Mouse (Mus musculus): ENCODE results near the gene Pycr2.
A peak's percentile ranks its signal among the peaks of the same experiment; 100 is the strongest.
"Not testable (repeated sequence)": the region's sequence is repeated elsewhere in the genome, so short reads cannot be mapped to it uniquely, and the experiment has no call there.

The Pycr2 gene

GRCm38 (mm10) chr1:180905876-180906275 is 1.8 kb downstream of the Pycr2 start:
- no peak for DNase-seq

- no peak for DNase-seq
Measured at GRCm38 (mm10) chr1:180906461-180907147, 2.5 kb downstream of the Pycr2 start.

- no peak for DNase-seq
Measured at GRCm38 (mm10) chr1:180911138-180911537, 7.0 kb downstream of the Pycr2 start.

GRCm38 (mm10) chr1:180911653-180912287 is 7.7 kb downstream of the Pycr2 start:
- DNase-seq = no peak

GRCm38 (mm10) chr1:180912792-180913191 is 8.7 kb downstream of the Pycr2 start:
- no peak for DNase-seq

DNA sequence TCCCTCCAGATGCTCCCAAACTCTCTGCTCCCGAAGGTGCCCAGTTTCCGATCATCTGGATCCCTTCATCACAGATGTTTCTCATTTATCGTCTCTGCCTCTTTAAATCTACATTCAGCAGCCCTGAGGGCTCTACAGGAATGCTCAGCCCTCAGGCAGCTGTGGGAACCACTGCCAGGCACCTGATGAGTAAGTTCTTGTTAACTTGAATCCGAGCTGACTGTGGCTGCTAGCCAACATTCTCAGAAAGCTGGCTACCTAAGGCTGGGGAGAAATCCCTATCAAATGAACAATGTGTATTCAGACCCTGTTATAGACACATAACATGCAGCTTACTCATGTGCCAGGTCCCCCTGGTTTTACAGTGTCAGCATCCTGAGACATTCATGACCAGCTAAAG is 9.7 kb downstream of the Pycr2 start:
- no peak for DNase-seq

GRCm38 (mm10) chr1:180916425-180916824 is 12.3 kb downstream of the Pycr2 start:
- no peak for DNase-seq

GRCm38 (mm10) chr1:180917053-180917452 is 13.0 kb downstream of the Pycr2 start:
- no peak for DNase-seq

- DNase-seq = no peak
Measured at GRCm38 (mm10) chr1:180919686-180920085, 15.6 kb downstream of the Pycr2 start.

- no peak for DNase-seq
Measured at GRCm38 (mm10) chr1:180922273-180923048, 18.4 kb downstream of the Pycr2 start.

- DNase-seq = no peak
Measured at GRCm38 (mm10) chr1:180924737-180925136, 20.6 kb downstream of the Pycr2 start.

GRCm38 (mm10) chr1:180926286-180926685 is 22.2 kb downstream of the Pycr2 start:
- DNase-seq = no peak

DNA sequence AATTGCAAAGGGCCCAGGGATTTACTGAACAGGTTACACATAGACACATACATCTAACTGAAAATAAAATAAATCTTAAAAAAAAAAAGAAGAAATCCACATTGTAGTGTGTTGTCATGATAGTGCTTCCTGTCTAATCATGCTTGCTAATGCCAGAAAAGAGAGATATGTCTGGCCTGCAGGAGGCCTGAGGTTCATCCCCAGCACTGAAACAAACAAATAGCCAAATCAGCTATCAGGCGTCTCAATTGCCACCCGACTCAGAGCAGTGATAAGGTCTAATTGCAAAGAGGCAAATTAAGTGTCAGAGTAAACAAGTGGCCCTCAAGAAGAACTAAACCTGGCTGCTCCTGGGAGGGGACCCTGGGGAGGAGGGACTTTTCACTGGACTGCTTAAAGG is 25.5 kb downstream of the Pycr2 start:
- no peak for DNase-seq

GRCm38 (mm10) chr1:180931106-180931505 is 27.0 kb downstream of the Pycr2 start:
- DNase-seq = no peak

GRCm38 (mm10) chr1:180933659-180934058 is 29.6 kb downstream of the Pycr2 start:
- DNase-seq = no peak

GRCm38 (mm10) chr1:180934467-180935419 is 30.6 kb downstream of the Pycr2 start, which contains the start of gene Lefty1:
Gene Lefty1, plus strand, starts transcription at chr1:180935022.
- DNase-seq = no peak

DNA sequence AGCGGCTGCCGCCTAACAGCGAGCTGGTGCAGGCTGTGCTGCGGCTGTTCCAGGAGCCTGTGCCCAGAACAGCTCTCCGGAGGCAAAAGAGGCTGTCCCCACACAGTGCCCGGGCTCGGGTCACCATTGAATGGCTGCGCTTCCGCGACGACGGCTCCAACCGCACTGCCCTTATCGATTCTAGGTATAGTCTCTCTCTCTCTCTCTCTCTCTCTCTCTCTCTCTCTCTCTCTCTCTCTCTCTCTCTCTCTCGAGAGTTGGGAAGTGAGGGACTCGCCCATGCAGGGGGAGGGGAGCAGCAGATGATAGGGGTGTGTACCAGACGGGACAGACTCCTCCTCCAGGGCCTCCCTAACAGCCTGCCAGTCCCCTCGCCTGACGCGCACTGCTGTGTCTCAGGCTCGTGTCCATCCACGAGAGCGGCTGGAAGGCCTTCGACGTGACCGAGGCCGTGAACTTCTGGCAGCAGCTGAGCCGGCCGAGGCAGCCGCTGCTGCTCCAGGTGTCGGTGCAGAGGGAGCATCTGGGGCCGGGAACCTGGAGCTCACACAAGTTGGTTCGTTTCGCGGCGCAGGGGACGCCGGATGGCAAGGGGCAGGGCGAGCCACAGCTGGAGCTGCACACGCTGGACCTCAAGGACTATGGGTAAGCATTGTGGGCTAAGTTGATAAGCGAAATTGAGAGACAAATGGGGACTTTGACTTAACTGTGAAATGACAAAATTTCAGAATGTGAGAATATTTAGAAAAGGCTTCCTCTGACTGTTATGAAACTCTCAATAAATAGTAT is 32.7 kb downstream of the Pycr2 start:
- DNase-seq = peak; percentile 44

DNA sequence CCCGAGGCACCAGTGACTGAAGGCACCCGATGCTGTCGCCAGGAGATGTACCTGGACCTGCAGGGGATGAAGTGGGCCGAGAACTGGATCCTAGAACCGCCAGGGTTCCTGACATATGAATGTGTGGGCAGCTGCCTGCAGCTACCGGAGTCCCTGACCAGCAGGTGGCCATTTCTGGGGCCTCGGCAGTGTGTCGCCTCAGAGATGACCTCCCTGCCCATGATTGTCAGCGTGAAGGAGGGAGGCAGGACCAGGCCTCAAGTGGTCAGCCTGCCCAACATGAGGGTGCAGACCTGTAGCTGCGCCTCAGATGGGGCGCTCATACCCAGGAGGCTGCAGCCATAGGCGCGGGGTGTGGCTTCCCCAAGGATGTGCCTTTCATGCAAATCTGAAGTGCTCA is 33.5 kb downstream of the Pycr2 start:
- not testable (repeated sequence) for DNase-seq

GRCm38 (mm10) chr1:180938781-180939180 is 34.7 kb downstream of the Pycr2 start:
- DNase-seq = not testable (repeated sequence)

DNA sequence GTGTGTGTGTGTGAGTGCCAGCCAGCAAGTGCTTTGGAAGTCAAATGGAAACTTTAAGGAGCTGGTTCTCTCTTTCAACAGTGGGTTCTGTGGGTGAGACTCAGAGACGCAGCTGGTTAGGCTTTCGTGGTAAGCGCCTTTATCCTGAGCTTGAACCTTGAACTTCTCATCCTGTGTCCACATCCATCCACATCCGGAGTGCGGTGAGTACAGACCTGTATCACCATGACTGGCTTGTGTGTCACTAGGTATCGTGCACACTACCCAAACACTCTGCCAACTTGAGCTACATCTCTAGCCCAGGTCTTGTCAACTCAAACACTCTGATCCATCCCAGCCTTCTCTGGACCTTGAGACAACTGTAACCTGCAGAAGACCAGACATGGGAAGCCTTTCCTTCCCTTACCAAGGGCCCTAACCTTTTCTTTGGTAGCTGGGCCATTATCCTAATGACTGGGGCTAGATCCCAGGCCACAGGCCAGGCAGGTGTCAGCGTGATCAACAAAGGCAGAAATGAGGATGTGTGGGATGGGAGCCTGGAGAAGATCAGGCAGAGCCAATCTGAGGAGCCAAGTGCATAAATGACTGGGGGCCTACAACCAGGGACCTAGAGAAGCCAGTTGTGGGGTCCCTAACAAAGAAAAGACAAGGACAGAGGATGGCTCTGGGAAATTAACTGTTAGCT is 36.8 kb downstream of the Pycr2 start:
- no peak for DNase-seq

- DNase-seq = no peak
Measured at GRCm38 (mm10) chr1:180941726-180942125, 37.6 kb downstream of the Pycr2 start.

Measured in kidney, adult 11 months (tissue).